Mouse (Mus musculus) hindbrain, embryonic 11.5 days (tissue): ENCODE results near the gene Mmd. TPM values are rescaled to one million over a fixed set of nuclear protein-coding genes. Genes with fewer than 3 reads are reported as not detected.

Source experiments
- ATAC-seq: fragments of 200-750 bp; cut with Nextera tagmentation; 2 replicates; pipeline ENCODE4 v1.8.0; 2017; ENCODE audit warnings: mild to moderate bottlenecking, moderate TSS enrichment, moderate library complexity; ENCODE audit not compliant: low FRiP score
- DNase-seq: peaks from one replicate; pipeline ENCODE4 v3.0.0-alpha.2; 2015; ENCODE audit warnings: low spot score
- H3K27ac ChIP-seq: fragments of 300-500 bp; sonication (generic); 2 replicates; pipeline ENCODE4 v1.5.1; 2014; ENCODE audit warnings: mild to moderate bottlenecking, low read depth, low read length
- H3K27me3 ChIP-seq: fragments of 300-500 bp; sonication (generic); 2 replicates; pipeline ENCODE4 v1.6.1; 2014; ENCODE audit warnings: mild to moderate bottlenecking, low read length, moderate library complexity, mixed read lengths; ENCODE audit not compliant: control insufficient read depth, insufficient read depth
- H3K36me3 ChIP-seq: fragments of 300-500 bp; sonication (generic); 2 replicates; pipeline ENCODE4 v1.6.1; 2014; ENCODE audit warnings: mild to moderate bottlenecking, low read length, moderate library complexity, mixed read lengths; ENCODE audit not compliant: control insufficient read depth, insufficient read depth
- H3K4me1 ChIP-seq: fragments of 300-500 bp; sonication (generic); replicated peaks from 2 replicates; pipeline ENCODE4 v1.6.1; 2014; ENCODE audit warnings: low read length, mixed read lengths; ENCODE audit not compliant: control insufficient read depth, insufficient read depth
- H3K4me2 ChIP-seq: fragments of 300-500 bp; sonication (generic); replicated peaks from 2 replicates; pipeline ENCODE4 v1.6.1; 2014; ENCODE audit warnings: mild to moderate bottlenecking, low read depth, low read length
- H3K4me3 ChIP-seq: fragments of 300-500 bp; sonication (generic); 2 replicates; pipeline ENCODE4 v1.5.1; 2014; ENCODE audit warnings: low read depth, low read length
- H3K9ac ChIP-seq: fragments of 300-500 bp; sonication (generic); 2 replicates; pipeline ENCODE4 v1.6.1; 2014; ENCODE audit warnings: low read depth, low read length
- H3K9me3 ChIP-seq: fragments of 300-500 bp; sonication (generic); 2 replicates; pipeline ENCODE4 v1.6.1; 2016; ENCODE audit warnings: low read length; ENCODE audit not compliant: control insufficient read depth
- WGBS: fragments of 180-500 bp; shearing (Covaris S2); extraction: QIAGEN DNeasy Blood & Tissue Kit; methylation state at CpG from one replicate; pipeline ENCODE4 v1.1.7; 2014; 5-methylcytosine and 5-hydroxymethylcytosine counted together
- polyA plus RNA-seq: library from polyadenylated mRNA; unstranded; fragments of >200 nt; fragmentation: Nextera tagmentation; extraction: Ambion mirVana; gene quantifications from 2 replicates; pipeline ENCODE4 v1.2.1, GENCODE M21; 2014

Gene Mmd
- polyA plus RNA-seq = 47.7 and 57.6 TPM in 2 replicates

- peak within 1 kb of the TSS; percentile 82 for H3K4me2 ChIP-seq
- H3K9ac ChIP-seq = peak within 1 kb of the TSS; percentile 86
- H3K4me3 ChIP-seq = peak within 1 kb of the TSS; percentile 65
- H3K9me3 ChIP-seq = no peaks in the 10 kb centered on the region
- DNase-seq = peak; percentile 97
- H3K4me1 ChIP-seq = 0 out of 2 replicates have a peak, but pooled peaks cover 2% of the 10 kb centered on the region
- peak within 1 kb of the TSS; percentile 81 for H3K27ac ChIP-seq
- no peaks in the 10 kb centered on the region for H3K27me3 ChIP-seq
- under 1% methylated on average over 42 of the region's 51 CpGs for WGBS
- no peaks in the 10 kb centered on the region for H3K36me3 ChIP-seq
- ATAC-seq = peak; percentile 99
These were observed at the start of gene Mmd for GRCm38 (mm10) chr11:90249025-90249650. Mmd (plus strand) TSS chr11:90249456.

GRCm38 (mm10) chr11:90200826-90201225 lies 48.4 kb upstream of the Mmd start:
- no peaks in the 10 kb centered on the region for H3K4me1 ChIP-seq

GRCm38 (mm10) chr11:90214246-90214645 lies 35.0 kb upstream of the Mmd start:
- H3K36me3 ChIP-seq = no peaks in the 10 kb centered on the region
- no peaks in the 10 kb centered on the region for H3K9me3 ChIP-seq
- H3K4me3 ChIP-seq = no peak overlapping the region
- H3K9ac ChIP-seq = no peak overlapping the region
- 54% methylated on average over 7 of the region's 7 CpGs for WGBS
- ATAC-seq (no peak), DNase-seq (no peak)
- no peak overlapping the region for H3K4me2 ChIP-seq
- H3K4me1 ChIP-seq = no peaks in the 10 kb centered on the region
- H3K27me3 ChIP-seq = no peaks in the 10 kb centered on the region
- H3K27ac ChIP-seq = no peak overlapping the region

More at GRCm38 (mm10) chr11:90200826-90201225, 48.4 kb upstream of the Mmd start:
- no peaks in the 10 kb centered on the region for H3K27me3 ChIP-seq
- no peaks in the 10 kb centered on the region for H3K36me3 ChIP-seq
- no peak overlapping the region for H3K4me3 ChIP-seq
- no peak overlapping the region for H3K27ac ChIP-seq
- no peak overlapping the region for H3K4me2 ChIP-seq
- no peaks in the 10 kb centered on the region for H3K9me3 ChIP-seq
- DNase-seq = no peak
- H3K9ac ChIP-seq = no peak overlapping the region
- ATAC-seq = no peak
- 82% methylated on average over 2 of the region's 2 CpGs for WGBS

- Histone ChIP-seq H3K9ac (no peak overlapping the region), H3K36me3 (no peaks in the 10 kb centered on the region), H3K27ac (no peak overlapping the region), H3K9me3 (no peaks in the 10 kb centered on the region), H3K4me2 (no peak overlapping the region), H3K4me1 (no peaks in the 10 kb centered on the region), H3K4me3 (no peak overlapping the region), H3K27me3 (no peaks in the 10 kb centered on the region)
- no peak for ATAC-seq
- WGBS = 69% methylated on average over 6 of the region's 6 CpGs
- no peak for DNase-seq
These were observed 29.1 kb upstream of the Mmd start for GRCm38 (mm10) chr11:90220022-90220645.

- Histone ChIP-seq H3K27me3 (no peaks in the 10 kb centered on the region), H3K4me2 (no peak overlapping the region), H3K27ac (no peak overlapping the region), H3K4me3 (no peak overlapping the region), H3K36me3 (no peaks in the 10 kb centered on the region), H3K4me1 (no peaks in the 10 kb centered on the region), H3K9ac (no peak overlapping the region), H3K9me3 (no peaks in the 10 kb centered on the region)
- WGBS = 33% methylated on average over 2 of the region's 2 CpGs
- ATAC-seq (no peak), DNase-seq (no peak)
These were observed 28.5 kb upstream of the Mmd start for GRCm38 (mm10) chr11:90220750-90221149.

- Histone ChIP-seq H3K4me1 (no peaks in the 10 kb centered on the region), H3K4me2 (no peak overlapping the region), H3K36me3 (no peaks in the 10 kb centered on the region), H3K4me3 (no peak overlapping the region), H3K9ac (no peak overlapping the region), H3K27me3 (no peaks in the 10 kb centered on the region), H3K27ac (no peak overlapping the region), H3K9me3 (no peaks in the 10 kb centered on the region)
- WGBS = 74% methylated on average over 11 of the region's 11 CpGs
- DNase-seq (no peak), ATAC-seq (no peak)
These were observed 24.3 kb upstream of the Mmd start for GRCm38 (mm10) chr11:90224914-90225470.

- Histone ChIP-seq H3K36me3 (no peaks in the 10 kb centered on the region), H3K4me3 (no peak overlapping the region), H3K4me2 (no peak overlapping the region), H3K9me3 (no peaks in the 10 kb centered on the region), H3K27ac (no peak overlapping the region), H3K27me3 (no peaks in the 10 kb centered on the region), H3K9ac (no peak overlapping the region), H3K4me1 (no peaks in the 10 kb centered on the region)
- DNase-seq (no peak), ATAC-seq (no peak)
- WGBS = 64% methylated on average over 12 of the region's 12 CpGs
These were observed 22.0 kb upstream of the Mmd start for GRCm38 (mm10) chr11:90227000-90227922.

GRCm38 (mm10) chr11:90228251-90228949 lies 20.9 kb upstream of the Mmd start:
- Histone ChIP-seq H3K27ac (no peak overlapping the region), H3K27me3 (no peaks in the 10 kb centered on the region), H3K4me3 (no peak overlapping the region), H3K9me3 (no peaks in the 10 kb centered on the region), H3K4me1 (no peaks in the 10 kb centered on the region), H3K4me2 (no peak overlapping the region), H3K36me3 (no peaks in the 10 kb centered on the region), H3K9ac (no peak overlapping the region)
- ATAC-seq = no peak
- no peak for DNase-seq
- 82% methylated on average over 9 of the region's 9 CpGs for WGBS
